Mouse (Mus musculus): ENCODE data around the gene Tmem253. TPM values are rescaled to one million over a fixed set of nuclear protein-coding genes. Genes with fewer than 3 reads are reported as not detected.
A peak's percentile ranks its signal among the peaks of the same experiment; 100 is the strongest.

Gene Tmem253
- total and polyA plus RNA-seq, 3 experiments = 0.27 to 2.5 (median 0.29) TPM

- no peaks in the 10 kb centered on the region for H3K9me3 ChIP-seq (replicated peaks)
- no peak for ATAC-seq (ENCODE audit: extremely low read depth, insufficient number of reproducible peaks, low FRiP score, poor library complexity, severe bottlenecking)
- H3K36me3 ChIP-seq (replicated peaks) = peaks cover 14% of the 10 kb centered on the region
- H3K4me3 ChIP-seq (ENCODE audit: low read depth, low read length) = peak within 1 kb of the TSS; percentile 74
- H3K27me3 ChIP-seq (ENCODE audit: insufficient read depth, low read length) = peaks cover 11% of the 10 kb centered on the region
- TF ChIP-seq POLR2AphosphoS5 (IDR thresholded peaks at IDR 0.05; ENCODE audit: insufficient replicate concordance, low read depth, low read length) (no peak), CTCF (IDR thresholded peaks at IDR 0.05; ENCODE audit: low read depth, low read length) (no peak), GATA1 (IDR thresholded peaks at IDR 0.05; ENCODE audit: borderline replicate concordance, low read length) (no peak), TAL1 (conservative IDR thresholded peaks at IDR 0.05; ENCODE audit: low read depth, low read length) (no peak), GATA2 (IDR thresholded peaks at IDR 0.05; ENCODE audit: borderline replicate concordance, low read depth, low read length) (no peak)
- peaks cover 51% of the 10 kb centered on the region for H3K4me1 ChIP-seq (ENCODE audit: insufficient read depth, low read depth, low read length)
- peak; percentile 58 for DNase-seq (ENCODE audit: low spot score)
Observed at GRCm38 (mm10) chr14:51984247-51985231, 30.9 kb upstream of the Tmem253 start, which contains the start of gene Arhgef40. Arhgef40 (plus strand) TSS chr14:51984719.

GRCm38 (mm10) chr14:51985301-51986152 is 29.9 kb upstream of the Tmem253 start:
- TF ChIP-seq GATA1 (IDR thresholded peaks at IDR 0.05; ENCODE audit: borderline replicate concordance, low read length) = no peak
- no peak for TF ChIP-seq POLR2AphosphoS5 (IDR thresholded peaks at IDR 0.05; ENCODE audit: insufficient replicate concordance, low read depth, low read length)
- TF ChIP-seq GATA2 (IDR thresholded peaks at IDR 0.05; ENCODE audit: borderline replicate concordance, low read depth, low read length) = no peak
- no peak for TF ChIP-seq CTCF (IDR thresholded peaks at IDR 0.05; ENCODE audit: low read depth, low read length)
- peaks cover 21% of the 10 kb centered on the region for H3K36me3 ChIP-seq (replicated peaks)
- DNase-seq (ENCODE audit: low spot score) = peak; percentile 43
- H3K9me3 ChIP-seq (replicated peaks) = no peaks in the 10 kb centered on the region
- peak; percentile 45 for ATAC-seq (ENCODE audit: extremely low read depth, insufficient number of reproducible peaks, low FRiP score, poor library complexity, severe bottlenecking)
- H3K27me3 ChIP-seq (ENCODE audit: insufficient read depth, low read length) = peaks cover 8% of the 10 kb centered on the region
- H3K4me1 ChIP-seq (ENCODE audit: insufficient read depth, low read depth, low read length) = peaks cover 56% of the 10 kb centered on the region
- H3K4me3 ChIP-seq (ENCODE audit: low read depth, low read length) = peak overlapping the region; percentile 74

GRCm38 (mm10) chr14:51986153-51986505 is 29.3 kb upstream of the Tmem253 start:
- Histone ChIP-seq H3K4me1 (ENCODE audit: insufficient read depth, low read depth, low read length) (peaks cover 56% of the 10 kb centered on the region), H3K9me3 (replicated peaks) (no peaks in the 10 kb centered on the region), H3K36me3 (replicated peaks) (peaks cover 26% of the 10 kb centered on the region), H3K27me3 (ENCODE audit: insufficient read depth, low read length) (peaks cover 5% of the 10 kb centered on the region), H3K4me3 (ENCODE audit: low read depth, low read length) (peak overlapping the region; percentile 74; the same call in 1 of the 2 replicates)
- TF ChIP-seq POLR2AphosphoS5 (IDR thresholded peaks at IDR 0.05; ENCODE audit: insufficient replicate concordance, low read depth, low read length) (no peak), TAL1 (conservative IDR thresholded peaks at IDR 0.05; ENCODE audit: low read depth, low read length) (peak; percentile 60)
- DNase-seq (ENCODE audit: low spot score) (peak; percentile 48), ATAC-seq (ENCODE audit: extremely low read depth, insufficient number of reproducible peaks, low FRiP score, poor library complexity, severe bottlenecking) (peak; percentile 72)

GRCm38 (mm10) chr14:51987177-51987576 is 28.3 kb upstream of the Tmem253 start:
- H3K36me3 ChIP-seq (replicated peaks) = peaks cover 35% of the 10 kb centered on the region
- ATAC-seq (ENCODE audit: extremely low read depth, insufficient number of reproducible peaks, low FRiP score, poor library complexity, severe bottlenecking) (no peak), DNase-seq (ENCODE audit: low spot score) (no peak)
- peaks cover 56% of the 10 kb centered on the region for H3K4me1 ChIP-seq (ENCODE audit: insufficient read depth, low read depth, low read length)
- 0 out of 2 replicates have a peak, but pooled peaks cover 2% of the 10 kb centered on the region for H3K27me3 ChIP-seq (ENCODE audit: insufficient read depth, low read length)
- TF ChIP-seq POLR2AphosphoS5 (IDR thresholded peaks at IDR 0.05; ENCODE audit: insufficient replicate concordance, low read depth, low read length) (no peak), TAL1 (conservative IDR thresholded peaks at IDR 0.05; ENCODE audit: low read depth, low read length) (no peak), GATA1 (IDR thresholded peaks at IDR 0.05; ENCODE audit: borderline replicate concordance, low read length) (no peak), CTCF (IDR thresholded peaks at IDR 0.05; ENCODE audit: low read depth, low read length) (no peak), GATA2 (IDR thresholded peaks at IDR 0.05; ENCODE audit: borderline replicate concordance, low read depth, low read length) (no peak)
- H3K4me3 ChIP-seq (ENCODE audit: low read depth, low read length) = peak overlapping the region; percentile 43; the same call in 1 of the 2 replicates
- H3K9me3 ChIP-seq (replicated peaks) = no peaks in the 10 kb centered on the region

- Histone ChIP-seq H3K4me1 (ENCODE audit: insufficient read depth, low read depth, low read length) (peaks cover 56% of the 10 kb centered on the region), H3K9me3 (replicated peaks) (no peaks in the 10 kb centered on the region), H3K36me3 (replicated peaks) (peaks cover 35% of the 10 kb centered on the region), H3K27me3 (ENCODE audit: insufficient read depth, low read length) (0 out of 2 replicates have a peak, but pooled peaks cover 2% of the 10 kb centered on the region), H3K4me3 (ENCODE audit: low read depth, low read length) (no peak overlapping the region)
- DNase-seq (ENCODE audit: low spot score) = no peak
- TF ChIP-seq CTCF (IDR thresholded peaks at IDR 0.05; ENCODE audit: low read depth, low read length) = no peak
- no peak for TF ChIP-seq GATA1 (IDR thresholded peaks at IDR 0.05; ENCODE audit: borderline replicate concordance, low read length)
- no peak for TF ChIP-seq GATA2 (IDR thresholded peaks at IDR 0.05; ENCODE audit: borderline replicate concordance, low read depth, low read length)
- TF ChIP-seq POLR2AphosphoS5 (IDR thresholded peaks at IDR 0.05; ENCODE audit: insufficient replicate concordance, low read depth, low read length) = no peak
- no peak for TF ChIP-seq TAL1 (conservative IDR thresholded peaks at IDR 0.05; ENCODE audit: low read depth, low read length)
- no peak for ATAC-seq (ENCODE audit: extremely low read depth, insufficient number of reproducible peaks, low FRiP score, poor library complexity, severe bottlenecking)
Observed at GRCm38 (mm10) chr14:51988731-51989130, 26.7 kb upstream of the Tmem253 start.
